Mouse (Mus musculus) G1E (cell line): ENCODE measurements at regions not wholly inside any gene's neighbourhood (a gene's known extent, or its start where the extent isn't known, plus 50 kb on each side); places are given as distances from the start of the nearest gene placed in this dataset.

ENCODE experiments used
- CTCF ChIP-seq: IDR thresholded peaks from 2 replicates; pipeline ENCODE4 v1.5.1; 2012; ENCODE audit warnings: low read depth, low read length, inconsistent platforms, mixed read lengths
- GATA1 ChIP-seq: IDR thresholded peaks from 2 replicates; pipeline ENCODE4 v1.6.1; 2012; ENCODE audit warnings: borderline replicate concordance, low read length, inconsistent platforms, mixed read lengths
- GATA2 ChIP-seq: IDR thresholded peaks from 2 replicates; pipeline ENCODE4 v1.6.1; 2012; ENCODE audit warnings: low read depth, low read length, inconsistent platforms, borderline replicate concordance
- POLR2AphosphoS5 ChIP-seq: IDR thresholded peaks from 2 replicates; pipeline ENCODE4 v1.6.1; 2012; ENCODE audit warnings: low read depth, low read length, inconsistent platforms; ENCODE audit not compliant: insufficient replicate concordance
- TAL1 ChIP-seq: conservative IDR thresholded peaks from 2 replicates; pipeline ENCODE4 v1.6.1; 2012; ENCODE audit warnings: low read depth, low read length, inconsistent platforms, mixed read lengths

- TF ChIP-seq TAL1 (no peak), CTCF (no peak), GATA1 (no peak), GATA2 (no peak), POLR2AphosphoS5 (no peak)
These were observed 274.2 kb upstream of the Zfp637 start for GRCm38 (mm10) chr6:117566786-117567185.
